Mouse (Mus musculus) cortical plate, adult 2 months (tissue): ENCODE measurements around the gene Gpm6a.

Experiments
- CTCF ChIP-seq: fragments of 200-500 bp; IDR thresholded peaks from 2 replicates; pipeline ENCODE4 v1.5.1; 2011; ENCODE audit warnings: mild to moderate bottlenecking, control low read depth, low read length; ENCODE audit not compliant: insufficient read depth; ENCODE audit errors: extremely low read depth
- POLR2A ChIP-seq: fragments of 200-500 bp; IDR thresholded peaks from 2 replicates; pipeline ENCODE4 v1.6.1; 2011; ENCODE audit warnings: mild to moderate bottlenecking, low read length, control low read depth; ENCODE audit not compliant: insufficient read depth; ENCODE audit errors: extremely low read depth

- TF ChIP-seq CTCF (no peak), POLR2A (no peak)
Measured at GRCm38 (mm10) chr8:54986791-54987190, 32.1 kb downstream of the Gpm6a start.
